Comparison of ENCODE assay signal across 14 mouse cellular contexts in the genomic region with DNA sequence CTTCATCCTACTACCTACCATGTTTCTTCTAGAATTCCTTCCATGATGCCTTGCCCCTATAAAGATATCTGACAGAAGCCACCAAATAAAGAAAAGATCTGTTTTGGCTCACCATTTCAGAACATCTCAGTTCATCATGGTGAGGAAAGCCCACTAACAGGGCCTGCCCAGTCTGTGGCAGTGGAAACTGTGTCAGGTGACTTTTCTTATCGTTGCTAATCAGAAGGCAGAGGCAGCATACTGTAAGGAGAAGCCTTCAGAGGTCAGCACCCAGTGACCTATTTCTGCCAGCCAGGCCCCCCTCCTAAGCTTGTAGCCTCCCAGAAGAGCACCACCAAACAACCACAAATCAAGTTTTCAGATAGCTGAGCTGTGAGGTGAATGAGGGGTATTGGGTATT.
DNase-seq lines count a peak whose midpoint lies in the region; ATAC-seq and TF ChIP-seq lines count a peak whose summit lies in the region.
"Had no signal": no experiment of that assay in that cellular context is flagged by ENCODE, and none has a peak within 500 bp of the region (broad histone marks: within the 10 kb centered on the region; RNA-seq: fewer than 3 reads in every experiment).

No protein-coding gene starts in this region.

- H3K27me3 ChIP-seq in heart, embryonic 15.5 days: no peaks in the 10 kb centered on the region
- no peaks in the 10 kb centered on the region for H3K27me3 ChIP-seq in MEL (ENCODE audit: control insufficient read depth in 1 of 2, insufficient read depth in 2 of 2, low read length in 2 of 2)
- H3K27me3 ChIP-seq in liver, embryonic 14.5 days (ENCODE audit: control insufficient read depth, insufficient read depth, low read length): no peaks in the 10 kb centered on the region
- H3K27me3 ChIP-seq: CH12.LX; embryonic facial prominence, embryonic 15.5 days had no signal

- no peak for TF ChIP-seq POLR2A in MEL (IDR thresholded peaks at IDR 0.05; ENCODE audit: control insufficient read depth in 1 of 2, insufficient read depth in 1 of 2, low read depth in 1 of 2, low read length in 2 of 2, poor library complexity in 1 of 2)

- peak overlapping the region; percentile 46; the same call in 1 of the 2 replicates for H3K27ac ChIP-seq in heart, embryonic 15.5 days
- peak overlapping the region; percentile 25; the same call in 1 of the 2 replicates for H3K27ac ChIP-seq in MEL (ENCODE audit: control insufficient read depth, low read depth, low read length)
- no peak overlapping the region for H3K27ac ChIP-seq in liver, embryonic 14.5 days
- H3K27ac ChIP-seq: embryonic facial prominence, embryonic 15.5 days had no signal

- no peaks in the 10 kb centered on the region for H3K36me3 ChIP-seq in heart, embryonic 15.5 days
- peaks cover 5 to 32% of the 10 kb centered on the region in 2 experiments for H3K36me3 ChIP-seq in MEL (ENCODE audit: control insufficient read depth in 1 of 2, insufficient read depth in 2 of 2, low read length in 2 of 2)
- H3K36me3 ChIP-seq in liver, embryonic 14.5 days (replicated peaks; ENCODE audit: control insufficient read depth, insufficient read depth, low read depth): no peaks in the 10 kb centered on the region
- H3K36me3 ChIP-seq: embryonic facial prominence, embryonic 15.5 days had no signal

- TF ChIP-seq RAD21 in MEL (IDR thresholded peaks at IDR 0.05; ENCODE audit: low read depth, low read length): no peak

- no peak for ATAC-seq in heart, embryonic 15.5 days (replicated peaks; ENCODE audit: insufficient number of reproducible peaks, insufficient read depth, low FRiP score, low read depth)
- ATAC-seq in liver, embryonic 14.5 days (ENCODE audit: insufficient read depth): peak; percentile 46; the same call in 1 of the 2 replicates
- ATAC-seq: intestine, postnatal 0 days had no signal

- WGBS in heart, embryonic 15.5 days: 37% methylated on average over 1 of the region's 1 CpGs
- 3% methylated on average over 1 of the region's 1 CpGs for WGBS in liver, embryonic 14.5 days (ENCODE audit: insufficient replicate concordance)

- no peak for TF ChIP-seq EP300 in MEL (IDR thresholded peaks at IDR 0.05; ENCODE audit: low read depth in 1 of 2, low read length in 2 of 2)
- no peak for TF ChIP-seq EP300 in liver, embryonic 14.5 days (IDR thresholded peaks at IDR 0.05; ENCODE audit: low read depth)

- no peak overlapping the region for H3K4me2 ChIP-seq in heart, embryonic 15.5 days
- H3K4me2 ChIP-seq in liver, embryonic 14.5 days (ENCODE audit: low read depth): no peak overlapping the region
- H3K4me2 ChIP-seq: embryonic facial prominence, embryonic 15.5 days; lung, embryonic 14.5 days had no signal

- no peak overlapping the region for H3K9ac ChIP-seq in heart, embryonic 15.5 days
- no peak overlapping the region for H3K9ac ChIP-seq in MEL (ENCODE audit: control insufficient read depth, low read depth, low read length, poor library complexity, severe bottlenecking)
- no peak overlapping the region for H3K9ac ChIP-seq in liver, embryonic 14.5 days (replicated peaks)
- H3K9ac ChIP-seq: embryonic facial prominence, embryonic 15.5 days; lung, embryonic 14.5 days had no signal

- peaks cover 7% of the 10 kb centered on the region; the same call in 1 of the 2 replicates for H3K79me2 ChIP-seq in MEL (ENCODE audit: control insufficient read depth, insufficient read depth, low read length, poor library complexity)

- no peak overlapping the region for H3K4me3 ChIP-seq in heart, embryonic 15.5 days
- no peak overlapping the region for H3K4me3 ChIP-seq in MEL (ENCODE audit: control insufficient read depth in 1 of 2, insufficient read depth in 1 of 2, low read depth in 2 of 2, low read length in 2 of 2)
- H3K4me3 ChIP-seq in liver, embryonic 14.5 days (ENCODE audit: insufficient read depth in 1 of 2, low read depth in 2 of 2, low read length in 2 of 2): no peak overlapping the region
- H3K4me3 ChIP-seq: embryonic facial prominence, embryonic 15.5 days had no signal

- no peak for DNase-seq in heart, adult 9 months (ENCODE audit: low spot score in 2 of 2)
- DNase-seq in 416B (ENCODE audit: low read depth) (peak; percentile 65), MEL (ENCODE audit: low read depth, low spot score) (peak; percentile 37)
- no peak for DNase-seq in liver, embryonic 14.5 days (ENCODE audit: low read depth in 3 of 3, low spot score in 3 of 3)
- no peak for DNase-seq in layer of hippocampus, adult 9-11 months
- DNase-seq in urinary bladder, adult 2 months (ENCODE audit: low spot score): no peak
- DNase-seq: cerebellum, postnatal 36 days; kidney, postnatal 4 days; lung, embryonic 14.5 days; thymus, postnatal 25 days had no signal

- no peak for TF ChIP-seq CTCF in MEL (IDR thresholded peaks at IDR 0.05 in 2 of 3, conservative IDR thresholded peaks at IDR 0.05 in 1 of 3; ENCODE audit: control insufficient read depth in 1 of 3, insufficient read depth in 1 of 3, low read depth in 2 of 3, low read length in 3 of 3, poor library complexity in 1 of 3, severe bottlenecking in 1 of 3)
- TF ChIP-seq CTCF in liver, embryonic 14.5 days (IDR thresholded peaks at IDR 0.05; ENCODE audit: low read depth): no peak

- H3K4me1 ChIP-seq in heart, embryonic 15.5 days (replicated peaks): peaks cover 63% of the 10 kb centered on the region
- H3K4me1 ChIP-seq in MEL (ENCODE audit: control insufficient read depth in 1 of 2, insufficient read depth in 2 of 2, low read length in 2 of 2): peaks cover 19 to 21% of the 10 kb centered on the region in 2 experiments
- peaks cover 0 to 41% of the 10 kb centered on the region in 2 experiments; a peak in 3 of 4 replicates for H3K4me1 ChIP-seq in liver, embryonic 14.5 days (replicated peaks; ENCODE audit: control insufficient read depth in 2 of 2, insufficient read depth in 2 of 2, low read length in 1 of 2)

- H3K9me3 ChIP-seq in heart, embryonic 15.5 days (replicated peaks): no peaks in the 10 kb centered on the region
- H3K9me3 ChIP-seq in MEL (replicated peaks; ENCODE audit: insufficient read depth, low read length): no peaks in the 10 kb centered on the region
- H3K9me3 ChIP-seq in liver, embryonic 14.5 days (ENCODE audit: control insufficient read depth, low read length): no peaks in the 10 kb centered on the region
- H3K9me3 ChIP-seq: embryonic facial prominence, embryonic 15.5 days had no signal

TF ChIP-seq in MEL, 35 proteins besides CTCF, POLR2A, EP300 and RAD21:
- peak; percentile 74 for TF ChIP-seq USF1 (IDR thresholded peaks at IDR 0.05; ENCODE audit: low read depth, low read length)
- TF ChIP-seq MYB (IDR thresholded peaks at IDR 0.05; ENCODE audit: low read depth, low read length): no peak

Comparison
In these comparisons a context has a peak if more than half of its experiments do, and no peak if none do; other contexts are left out.
1. DNase-seq: peak in 416B (single experiment) and MEL (single experiment); none in heart, adult 9 months (0 of 2), liver, embryonic 14.5 days (0 of 3), layer of hippocampus, adult 9-11 months (single experiment) and urinary bladder, adult 2 months (single experiment).